Mouse (Mus musculus) NIH3T3 (cell line): ENCODE data around the gene S100pbp.

ENCODE experiments used
- DNase-seq: peaks from one replicate; pipeline ENCODE4 v3.0.0-alpha.2; 2012; ENCODE audit warnings: low read depth

Gene S100pbp

GRCm38 (mm10) chr4:129128582-129129338 is 60.8 kb downstream of the S100pbp start:
- DNase-seq = no peak

GRCm38 (mm10) chr4:129125736-129126451 is 63.6 kb downstream of the S100pbp start:
- DNase-seq = peak; percentile 38

- no peak for DNase-seq
Observed at GRCm38 (mm10) chr4:129124652-129125146, 64.8 kb downstream of the S100pbp start.

- DNase-seq = no peak
Observed at GRCm38 (mm10) chr4:129122719-129123118, 66.8 kb downstream of the S100pbp start.

DNA sequence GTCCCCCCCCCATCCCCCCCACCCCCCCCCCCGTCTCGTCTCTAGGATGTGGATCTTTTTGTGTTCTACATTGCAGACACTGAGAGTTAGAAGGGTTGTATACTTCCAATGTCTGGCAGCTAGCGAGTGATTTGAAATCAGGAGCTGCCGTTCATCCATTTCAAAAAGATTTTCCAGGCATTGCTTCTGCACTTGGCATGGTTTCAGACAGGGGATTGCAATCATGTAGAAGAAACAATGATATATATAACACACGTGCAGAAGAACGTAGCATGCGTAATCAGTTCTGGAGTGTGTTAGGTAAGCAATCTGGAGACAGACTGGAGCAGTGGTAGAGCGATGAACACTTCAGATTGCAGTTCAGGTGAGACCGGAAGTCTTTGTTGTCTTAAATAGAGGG is 67.4 kb downstream of the S100pbp start:
- DNase-seq = no peak

- no peak for DNase-seq
Observed at GRCm38 (mm10) chr4:129121569-129122086, 67.9 kb downstream of the S100pbp start, which contains the start of gene Hpca. Gene Hpca, minus strand, starts transcription at chr4:129122036.

DNA sequence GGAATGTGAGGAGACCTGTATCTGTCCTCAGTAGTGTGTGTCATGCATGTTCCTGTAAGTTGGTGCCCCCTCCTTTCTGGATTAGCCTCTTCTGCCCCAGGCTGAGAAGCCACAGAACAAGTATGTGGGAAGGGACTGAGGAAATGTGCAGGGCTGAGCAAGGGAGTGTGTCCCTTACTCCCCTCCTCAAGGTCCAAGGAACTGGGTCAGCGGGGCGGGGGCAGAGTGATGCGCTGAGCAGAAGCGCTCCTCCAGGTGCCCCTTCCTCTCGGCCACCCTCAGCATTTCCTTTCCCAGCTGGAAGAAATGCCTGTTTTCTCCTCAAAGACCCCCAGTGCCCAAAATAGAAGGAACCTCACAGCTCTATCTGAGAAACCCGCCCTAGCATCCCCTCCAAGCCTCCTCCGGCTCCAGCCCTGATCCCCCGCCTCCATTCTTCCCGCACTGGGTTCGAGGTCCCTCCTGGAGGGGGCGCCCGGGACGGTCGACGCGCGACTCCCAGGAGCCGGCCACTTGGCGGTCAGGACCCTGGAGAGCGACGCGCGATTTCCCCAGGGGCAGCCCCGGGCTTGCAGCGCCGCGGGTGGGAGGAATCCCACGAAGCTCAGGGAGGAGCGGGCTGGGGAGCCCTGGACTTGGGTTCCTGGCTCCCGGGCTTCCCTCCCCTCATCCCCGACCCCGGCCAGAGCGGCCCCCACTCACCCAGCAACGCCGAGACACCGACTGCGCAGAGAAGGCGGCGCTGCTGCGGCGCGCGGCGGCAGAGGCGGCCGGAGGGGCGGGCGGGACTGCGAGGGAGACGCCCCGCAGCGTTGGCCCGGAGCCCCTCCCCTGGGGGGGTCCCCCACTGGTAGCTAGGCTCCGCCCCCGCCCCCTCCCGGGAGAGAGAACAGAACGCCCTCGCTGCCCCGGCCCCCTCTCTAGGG is 68.7 kb downstream of the S100pbp start:
- peak; percentile 73 for DNase-seq

DNA sequence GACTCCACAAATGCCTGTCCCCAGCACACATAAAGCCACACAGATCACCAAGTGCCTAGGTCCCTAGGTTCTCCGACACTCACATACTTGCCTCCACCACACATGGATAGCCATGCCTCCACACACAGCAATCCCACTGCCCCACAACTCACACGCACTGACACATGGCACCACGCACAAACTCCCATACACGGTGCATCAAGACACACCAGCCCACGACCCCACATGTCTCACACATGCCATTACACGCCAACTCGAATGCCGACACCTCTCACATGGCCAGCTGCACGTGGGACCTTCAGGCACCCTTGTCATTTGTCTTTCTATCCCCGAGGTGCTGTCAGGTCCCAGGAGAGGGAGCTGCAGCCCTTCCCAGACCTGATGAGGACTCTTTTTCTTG is 69.8 kb downstream of the S100pbp start:
- no peak for DNase-seq

DNA sequence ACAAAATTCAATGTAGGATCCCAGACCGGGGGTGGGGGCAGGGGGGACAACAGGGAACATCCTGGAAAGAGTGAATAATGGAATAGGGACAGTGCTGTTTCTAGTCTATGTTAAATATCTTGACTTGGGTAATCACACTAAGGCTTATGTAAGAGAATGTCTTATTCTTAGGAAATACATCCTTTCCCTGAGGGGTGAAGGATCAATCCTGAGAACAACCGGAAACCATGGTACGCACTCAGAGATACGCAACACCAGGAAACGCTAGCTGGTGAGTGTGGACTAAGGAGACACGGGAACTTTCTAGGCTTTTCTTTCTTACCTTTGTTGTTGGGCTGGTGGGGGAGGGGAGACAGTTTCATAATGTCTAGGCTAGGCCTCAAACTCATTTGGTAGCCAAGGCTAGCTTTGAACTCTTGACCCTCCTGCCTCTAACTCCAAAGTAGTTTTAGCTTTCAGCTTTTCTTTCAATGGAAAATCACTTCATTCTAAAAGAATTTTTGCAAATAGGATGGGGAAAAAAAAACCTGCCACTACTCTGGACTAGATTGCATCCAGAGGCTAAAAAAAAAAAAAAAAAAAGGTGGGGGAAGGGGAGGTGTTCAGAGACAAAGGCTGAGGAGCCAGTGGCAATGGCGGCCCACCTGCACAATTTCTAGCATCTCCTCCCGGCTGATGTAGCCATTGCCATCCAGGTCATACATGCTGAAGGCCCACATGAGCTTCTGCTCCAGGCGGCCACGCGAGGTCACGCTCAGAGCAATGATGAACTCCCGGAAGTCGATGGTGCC is 71.6 kb downstream of the S100pbp start:
- no peak for DNase-seq

GRCm38 (mm10) chr4:129116703-129117102 is 72.8 kb downstream of the S100pbp start:
- no peak for DNase-seq

- peak; percentile 67 for DNase-seq
Observed at GRCm38 (mm10) chr4:129113083-129113988, 76.2 kb downstream of the S100pbp start.

DNA sequence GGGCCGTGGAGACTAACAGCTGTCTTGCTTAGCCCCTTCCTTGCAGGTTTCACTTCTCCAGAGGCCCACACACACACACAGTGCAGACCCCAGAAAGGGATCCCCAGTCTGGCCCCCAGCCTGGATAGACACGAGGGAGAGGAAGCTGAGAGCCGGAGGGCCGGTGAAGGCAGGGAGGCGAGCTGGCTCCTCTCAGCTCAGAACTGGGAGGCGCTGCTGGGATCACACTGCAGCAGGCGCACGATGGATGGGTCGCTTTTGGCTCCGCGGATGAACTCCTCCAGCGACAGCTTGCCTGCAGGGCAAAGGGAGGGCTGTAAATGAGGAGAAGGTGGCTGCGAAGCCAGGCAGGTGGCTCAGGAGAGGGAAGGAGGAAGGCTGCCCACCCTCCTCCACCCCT is 77.3 kb downstream of the S100pbp start:
- no peak for DNase-seq

DNA sequence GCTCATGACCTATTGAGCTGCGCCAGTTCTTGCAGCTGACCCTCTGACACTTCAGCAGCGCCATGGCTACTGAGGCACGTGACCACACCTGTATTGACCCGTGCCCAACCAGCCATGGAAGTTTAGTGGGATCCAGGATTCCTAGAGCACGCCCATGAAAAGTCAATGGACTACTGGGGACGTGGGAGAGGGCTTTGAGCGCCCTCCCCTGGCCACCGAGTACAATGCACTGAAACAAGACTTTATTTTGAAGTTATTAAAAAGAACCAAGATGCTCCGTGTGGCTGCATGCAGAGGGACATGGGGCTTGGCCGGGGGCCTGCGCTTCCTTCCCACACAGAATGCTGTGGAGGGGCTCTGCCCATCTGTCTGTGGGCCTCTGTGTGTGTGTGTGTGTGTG is 78.2 kb downstream of the S100pbp start:
- peak; percentile 70 for DNase-seq

DNA sequence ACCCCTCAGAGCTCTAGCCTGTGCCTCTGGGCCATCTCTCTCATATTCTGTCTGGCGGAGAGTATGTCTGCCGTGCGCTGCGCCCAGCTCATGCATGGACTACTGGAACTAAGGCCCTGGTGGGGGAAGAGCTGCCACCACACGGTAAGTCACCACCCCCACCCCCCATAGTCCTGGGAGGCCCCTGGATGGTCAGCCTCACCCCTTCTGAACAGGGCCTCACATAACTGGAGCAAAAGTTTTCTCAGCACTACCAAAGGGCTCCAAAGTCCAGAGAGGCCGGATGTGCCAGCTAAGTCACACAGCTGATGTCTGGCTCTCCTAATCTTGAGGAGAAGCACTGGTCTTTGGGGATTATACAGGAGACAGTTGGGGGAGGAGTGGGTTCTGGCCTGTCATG is 78.7 kb downstream of the S100pbp start:
- no peak for DNase-seq

DNA sequence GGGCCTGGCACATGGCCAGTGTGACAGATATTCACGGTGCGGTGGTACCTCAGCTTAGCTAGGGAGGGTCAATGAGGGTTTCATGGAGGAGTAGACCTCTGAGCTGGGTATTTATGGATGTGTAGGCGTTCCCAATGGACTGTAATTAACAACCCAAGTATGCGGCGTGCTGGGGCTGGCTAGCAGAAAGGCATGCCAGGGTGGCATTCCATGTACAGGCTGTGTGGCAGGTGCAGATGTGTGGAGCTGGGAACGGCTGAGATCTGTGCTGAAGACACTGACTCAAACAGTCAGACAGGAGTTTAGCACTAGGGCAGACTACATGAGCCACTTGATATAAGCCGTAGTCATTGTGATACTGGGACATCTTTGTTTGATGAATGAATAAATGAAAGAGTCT is 80.9 kb downstream of the S100pbp start:
- no peak for DNase-seq

DNA sequence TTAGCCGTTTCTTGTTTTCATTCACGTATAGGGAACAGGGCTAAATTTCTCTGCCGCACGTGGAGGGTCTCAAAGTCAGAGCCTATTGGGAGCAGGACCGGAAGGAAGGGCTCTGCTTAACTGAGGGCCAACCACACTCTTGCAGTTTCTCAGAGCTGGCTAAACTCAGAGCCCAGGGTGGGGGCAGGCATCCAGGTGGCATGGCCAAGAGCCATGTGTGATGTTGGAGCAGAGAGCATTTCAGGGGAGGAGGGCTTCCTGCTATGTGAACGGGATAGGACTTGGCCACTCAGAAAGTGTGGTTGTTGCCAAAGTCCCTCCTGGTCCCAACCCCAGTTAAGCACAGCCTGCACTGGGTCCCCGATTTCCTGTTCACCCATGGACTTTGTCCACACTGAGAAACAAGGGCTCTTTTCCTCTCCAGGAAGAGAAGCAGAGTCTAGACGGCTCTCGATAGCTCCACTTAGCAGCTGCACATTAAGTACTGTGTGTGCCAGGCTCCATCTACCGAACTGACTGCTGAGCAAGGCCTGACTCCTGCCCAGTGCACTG is 82.1 kb downstream of the S100pbp start:
- DNase-seq = no peak

DNA sequence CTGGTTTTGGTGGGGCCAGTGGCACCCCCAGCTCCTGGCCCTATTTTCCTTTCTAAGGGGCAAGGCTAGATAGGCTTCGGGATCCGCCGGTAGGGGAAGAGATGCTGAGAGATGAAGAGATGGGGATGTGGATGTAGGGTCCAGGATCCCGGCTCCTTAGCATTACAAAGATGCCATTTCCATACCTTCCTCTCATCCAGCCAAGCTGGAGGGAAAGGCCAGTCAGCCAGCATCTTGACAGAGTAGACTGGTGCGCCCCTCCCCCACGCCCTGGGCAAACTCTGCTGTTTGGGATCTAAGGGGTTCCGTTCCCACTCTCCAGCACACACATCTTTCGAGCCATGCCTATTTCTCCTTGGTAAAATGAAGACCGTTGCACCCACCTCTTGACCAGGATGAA is 83.5 kb downstream of the S100pbp start:
- no peak for DNase-seq

DNA sequence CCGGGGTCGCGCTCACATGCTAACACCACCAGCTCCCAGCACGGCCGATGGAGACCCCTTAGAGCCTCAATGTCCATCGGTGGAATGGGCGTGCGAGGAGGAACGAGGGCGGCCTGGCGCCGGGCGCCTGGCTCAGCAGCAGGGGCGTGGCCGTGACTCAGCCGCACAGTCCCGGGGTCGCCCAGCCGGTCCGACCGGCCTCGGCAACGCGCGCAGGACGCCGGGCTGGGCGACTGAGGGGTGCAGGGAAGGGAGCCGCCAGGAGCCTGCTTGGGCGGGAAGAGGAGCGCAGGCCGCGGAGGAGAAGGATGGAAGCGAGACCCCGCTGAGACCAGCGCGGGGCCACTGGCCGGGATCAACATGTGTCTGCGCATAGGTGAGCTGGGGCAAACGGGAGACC is 84.2 kb downstream of the S100pbp start, which contains the start of gene Tmem54:
Tmem54 (plus strand) TSS at position 193 of the 400 bp plus-strand sequence.
- no peak for DNase-seq

GRCm38 (mm10) chr4:129102133-129102829 is 87.2 kb downstream of the S100pbp start:
- no peak for DNase-seq
